Mouse (Mus musculus) heart, postnatal 4 days (tissue): ENCODE data around the gene Vmn1r76. TPM values are rescaled to one million over a fixed set of nuclear protein-coding genes. Genes with fewer than 3 reads are reported as not detected.

Source experiments
- DNase-seq: peaks from one replicate; pipeline ENCODE4 v3.0.0; 2021
- total RNA-seq, 2 experiments: library from RNA; stranded (reverse); gene quantifications; 2 replicates each; pipeline ENCODE4 v1.2.3; 2021

Gene Vmn1r76
- not detected for total RNA-seq

GRCm38 (mm10) chr7:11938113-11938512, at the start of gene Vmn1r76:
TSS of gene Vmn1r76 (minus strand) at chr7:11938213.
- no peak for DNase-seq

GRCm38 (mm10) chr7:11972611-11973010, 34.6 kb upstream of the Vmn1r76 start:
- DNase-seq: no peak

- no peak for DNase-seq
Measured at GRCm38 (mm10) chr7:11947991-11948390, 10.0 kb upstream of the Vmn1r76 start.

- no peak for DNase-seq
Measured at GRCm38 (mm10) chr7:11874330-11874729, 63.7 kb downstream of the Vmn1r76 start, which contains the start of gene Vmn1r75. TSS of gene Vmn1r75 (plus strand) at chr7:11874630.

Other genes starting within 250 kb of the Vmn1r76 start
- not detected for gene Vmn1r73, start 207.9 kb downstream of the Vmn1r76 start, total RNA-seq
- gene Vmn1r74, start 104.2 kb downstream of the Vmn1r76 start, total RNA-seq: not detected
- not detected for gene Vmn1r75, start 63.6 kb downstream of the Vmn1r76 start, total RNA-seq
- gene Vmn1r77, start 98.5 kb upstream of the Vmn1r76 start, total RNA-seq: not detected
- gene Vmn1r78, start 212.0 kb upstream of the Vmn1r76 start, total RNA-seq: not detected
- gene Vmn1r79, start 233.1 kb upstream of the Vmn1r76 start, total RNA-seq: not detected